Mouse (Mus musculus) myocyte (in vitro differentiated cells): ENCODE measurements at regions not wholly inside any gene's neighbourhood (a gene's known extent, or its start where the extent isn't known, plus 50 kb on each side); places are given as distances from the start of the nearest gene placed in this dataset.

ENCODE experiments used
- H3K27me3 ChIP-seq: one replicate; pipeline ENCODE4 v1.6.1; 2011; ENCODE audit not compliant: control insufficient read depth, insufficient read depth, insufficient read length
- H3K36me3 ChIP-seq: one replicate; pipeline ENCODE4 v1.6.1; 2011; ENCODE audit not compliant: control insufficient read depth, insufficient read depth
- H3K4me2 ChIP-seq: one replicate; pipeline ENCODE4 v1.6.1; 2011; ENCODE audit warnings: low read depth, control low read depth
- H3K4me3 ChIP-seq: one replicate; pipeline ENCODE4 v1.5.1; 2011; ENCODE audit warnings: mild to moderate bottlenecking, control low read depth, moderate library complexity
- H3K79me2 ChIP-seq: one replicate; pipeline ENCODE4 v1.6.1; 2011; ENCODE audit not compliant: control insufficient read depth, insufficient read depth
- H3ac ChIP-seq: one replicate; pipeline ENCODE4 v1.6.1; 2011; ENCODE audit not compliant: control insufficient read depth, insufficient read length
- CEBPB ChIP-seq: IDR thresholded peaks from 2 replicates; pipeline ENCODE4 v1.6.1; 2011; ENCODE audit warnings: mild to moderate bottlenecking, moderate library complexity; ENCODE audit not compliant: poor library complexity, insufficient read depth, severe bottlenecking
- E2F4 ChIP-seq: IDR thresholded peaks from one replicate; pipeline ENCODE4 v1.6.1; 2011; ENCODE audit warnings: mild to moderate bottlenecking, control low read depth, moderate library complexity; ENCODE audit not compliant: insufficient read depth
- MAX ChIP-seq: IDR thresholded peaks from one replicate; pipeline ENCODE4 v1.6.1; 2011; ENCODE audit warnings: low read depth, mild to moderate bottlenecking, control low read depth
- MYOD1 ChIP-seq, 3 experiments: IDR thresholded peaks; one replicate each; pipeline ENCODE4 v1.6.1; 2011; ENCODE audit warnings: control low read depth in 2 of 3, low read depth in 2 of 3, mild to moderate bottlenecking in 2 of 3, moderate library complexity in 1 of 3; ENCODE audit not compliant: insufficient read length in 2 of 3, control insufficient read depth in 1 of 3
- MYOG ChIP-seq, 3 experiments: IDR thresholded peaks; one replicate each; pipeline ENCODE4 v1.6.1; 2011; ENCODE audit warnings: control low read depth in 2 of 3, low read depth in 2 of 3, mild to moderate bottlenecking in 2 of 3; ENCODE audit not compliant: insufficient read length in 2 of 3, control insufficient read depth in 1 of 3, insufficient read depth in 1 of 3
- POLR2A ChIP-seq: IDR thresholded peaks from one replicate; pipeline ENCODE4 v1.6.1; 2011; ENCODE audit warnings: low read depth, mild to moderate bottlenecking, control low read depth, moderate library complexity; ENCODE audit not compliant: insufficient read length
- POLR2AphosphoS2 ChIP-seq: IDR thresholded peaks from one replicate; pipeline ENCODE4 v1.6.1; 2011; ENCODE audit warnings: low read depth, control low read depth; ENCODE audit not compliant: insufficient read length
- REST ChIP-seq: IDR thresholded peaks from one replicate; pipeline ENCODE4 v1.6.1; 2011; ENCODE audit warnings: mild to moderate bottlenecking, control low read depth, moderate library complexity; ENCODE audit not compliant: insufficient read depth, insufficient read length
- SRF ChIP-seq: IDR thresholded peaks from one replicate; pipeline ENCODE4 v1.6.1; 2011; ENCODE audit warnings: low read depth; ENCODE audit not compliant: control insufficient read depth, insufficient read length
- TCF12 ChIP-seq: IDR thresholded peaks from one replicate; pipeline ENCODE4 v1.6.1; 2011; ENCODE audit warnings: mild to moderate bottlenecking, control low read depth; ENCODE audit not compliant: poor library complexity, insufficient read depth, severe bottlenecking
- TCF3 ChIP-seq: IDR thresholded peaks from one replicate; pipeline ENCODE4 v1.6.1; 2011; ENCODE audit warnings: low read depth, control low read depth; ENCODE audit not compliant: insufficient read length
- USF1 ChIP-seq: IDR thresholded peaks from one replicate; pipeline ENCODE4 v1.6.1; 2011; ENCODE audit warnings: low read depth, mild to moderate bottlenecking, control low read depth, moderate library complexity

DNA sequence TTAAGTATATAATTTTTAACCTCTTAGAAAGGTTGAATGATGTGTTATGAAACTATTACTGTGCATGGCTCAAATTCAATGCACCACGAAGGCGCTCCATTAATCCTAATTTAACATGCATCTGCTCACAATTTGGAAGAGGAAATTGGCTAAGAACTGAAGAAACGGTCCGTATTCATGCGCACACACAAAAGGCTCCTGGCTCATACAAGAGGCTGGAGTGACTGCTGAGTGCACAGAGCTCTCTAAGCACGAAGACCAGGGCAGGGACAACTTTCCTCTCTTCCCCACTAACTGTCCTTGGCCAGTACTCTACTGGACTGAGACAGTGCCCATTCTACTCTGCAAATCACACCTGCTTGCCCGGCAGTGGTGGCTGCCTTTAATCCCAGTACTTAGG lies 435.1 kb downstream of the Vrk1 start:
- H3K4me3 ChIP-seq = no peak overlapping the region
- H3K36me3 ChIP-seq = no peaks in the 10 kb centered on the region
- no peaks in the 10 kb centered on the region for H3K27me3 ChIP-seq
- H3K79me2 ChIP-seq = no peaks in the 10 kb centered on the region
- H3ac ChIP-seq = no peak overlapping the region
- TF ChIP-seq E2F4 (no peak), SRF (no peak), MAX (no peak), TCF12 (no peak), REST (no peak), POLR2A (no peak), TCF3 (no peak), MYOD1 (IDR thresholded peaks at IDR 0.05; ENCODE audit: control insufficient read depth in 1 of 3, insufficient read length in 2 of 3, low read depth in 2 of 3) (no peak), CEBPB (no peak), MYOG (IDR thresholded peaks at IDR 0.05; ENCODE audit: control insufficient read depth in 1 of 3, insufficient read depth in 1 of 3, insufficient read length in 2 of 3, low read depth in 2 of 3) (no peak), POLR2AphosphoS2 (no peak), USF1 (no peak)
- no peak overlapping the region for H3K4me2 ChIP-seq

DNA sequence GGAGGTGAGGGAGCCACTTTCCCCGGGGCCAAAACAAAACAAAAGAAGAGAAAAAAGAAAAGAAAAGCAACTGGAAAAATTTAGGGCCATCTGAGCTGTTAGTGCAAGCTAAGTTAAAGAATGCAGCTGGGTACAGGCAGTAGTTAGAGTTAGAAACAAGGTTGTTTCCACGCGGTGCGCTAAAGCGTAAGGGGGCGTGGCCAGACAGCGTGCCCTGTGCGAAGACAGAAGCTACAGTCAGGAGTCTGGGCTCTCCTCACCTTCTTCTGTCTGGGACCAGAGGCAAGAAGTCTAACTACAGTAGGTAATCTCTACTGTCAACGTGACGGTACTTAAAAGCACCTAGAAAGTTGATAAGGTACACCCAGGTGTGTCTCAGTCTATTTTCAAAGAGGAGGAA lies 435.9 kb downstream of the Vrk1 start:
- no peak overlapping the region for H3K4me2 ChIP-seq
- no peak overlapping the region for H3ac ChIP-seq
- no peaks in the 10 kb centered on the region for H3K27me3 ChIP-seq
- no peaks in the 10 kb centered on the region for H3K36me3 ChIP-seq
- no peak overlapping the region for H3K4me3 ChIP-seq
- TF ChIP-seq USF1 (no peak), SRF (no peak)
- H3K79me2 ChIP-seq = no peaks in the 10 kb centered on the region

DNA sequence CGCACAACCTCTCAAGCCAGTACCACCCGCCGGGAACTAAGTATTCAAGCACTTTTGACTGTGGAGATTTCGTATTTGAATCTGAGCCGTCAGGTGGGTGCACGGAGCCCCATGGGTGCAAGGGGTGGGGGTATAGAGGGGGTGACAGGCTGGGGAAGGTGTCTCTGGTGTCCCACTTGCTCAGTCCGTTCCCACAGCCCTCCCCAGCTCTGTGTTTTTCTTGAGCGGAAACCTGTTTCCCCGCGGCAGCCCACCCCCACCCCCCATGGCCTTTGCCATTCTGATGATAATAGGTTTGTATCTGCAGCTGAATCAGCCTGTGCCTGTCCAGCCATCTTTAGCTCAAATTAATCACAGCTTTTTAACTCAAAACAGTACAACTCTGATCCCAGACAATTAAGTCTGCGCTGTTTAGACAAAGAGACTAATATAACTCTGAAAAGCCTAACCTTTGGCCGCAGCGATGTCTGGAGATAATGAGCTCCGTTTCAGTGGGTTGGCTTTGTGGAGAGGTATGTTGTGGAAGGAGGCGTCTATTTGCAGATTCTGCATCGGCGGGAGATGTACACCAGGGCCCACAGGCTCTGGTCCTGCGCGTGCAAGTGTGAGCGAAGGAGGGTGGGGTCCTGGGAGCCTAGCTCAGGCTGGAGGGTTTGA lies 437.0 kb downstream of the Vrk1 start:
- no peaks in the 10 kb centered on the region for H3K79me2 ChIP-seq
- H3K4me3 ChIP-seq = no peak overlapping the region
- TF ChIP-seq MYOD1 (IDR thresholded peaks at IDR 0.05; ENCODE audit: control insufficient read depth in 1 of 3, insufficient read length in 2 of 3, low read depth in 2 of 3) (no peak), POLR2A (no peak), MYOG (IDR thresholded peaks at IDR 0.05; ENCODE audit: control insufficient read depth in 1 of 3, insufficient read depth in 1 of 3, insufficient read length in 2 of 3, low read depth in 2 of 3) (no peak), POLR2AphosphoS2 (no peak), TCF3 (no peak), SRF (no peak), CEBPB (no peak), MAX (no peak), USF1 (no peak), REST (no peak), E2F4 (no peak), TCF12 (no peak)
- H3K4me2 ChIP-seq = no peak overlapping the region
- H3K27me3 ChIP-seq = no peaks in the 10 kb centered on the region
- no peak overlapping the region for H3ac ChIP-seq
- H3K36me3 ChIP-seq = no peaks in the 10 kb centered on the region

DNA sequence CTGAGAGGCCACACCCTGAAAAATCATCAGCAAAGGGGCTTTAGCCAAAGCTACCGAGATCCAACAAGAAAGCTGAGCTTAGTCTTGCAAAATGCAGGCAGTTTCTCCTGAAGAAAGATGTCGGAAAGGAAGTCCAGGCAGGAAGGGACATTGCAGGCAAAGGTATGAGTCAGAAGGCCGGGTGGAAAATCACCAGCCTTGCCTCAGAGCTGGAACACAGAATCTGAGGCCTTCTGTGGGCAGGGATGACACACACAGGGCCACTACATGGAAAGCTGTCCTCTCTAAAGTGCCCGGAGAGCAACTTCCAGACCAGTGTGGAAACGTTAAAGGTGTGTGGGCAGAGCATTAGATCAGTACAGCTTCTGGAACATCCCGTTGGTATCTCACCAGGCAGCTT lies 438.5 kb downstream of the Vrk1 start:
- H3K4me2 ChIP-seq = no peak overlapping the region
- H3ac ChIP-seq = no peak overlapping the region
- TF ChIP-seq USF1 (no peak), TCF3 (no peak), MAX (no peak), TCF12 (no peak)
- H3K79me2 ChIP-seq = no peaks in the 10 kb centered on the region
- H3K36me3 ChIP-seq = no peaks in the 10 kb centered on the region
- no peaks in the 10 kb centered on the region for H3K27me3 ChIP-seq
- H3K4me3 ChIP-seq = no peak overlapping the region

DNA sequence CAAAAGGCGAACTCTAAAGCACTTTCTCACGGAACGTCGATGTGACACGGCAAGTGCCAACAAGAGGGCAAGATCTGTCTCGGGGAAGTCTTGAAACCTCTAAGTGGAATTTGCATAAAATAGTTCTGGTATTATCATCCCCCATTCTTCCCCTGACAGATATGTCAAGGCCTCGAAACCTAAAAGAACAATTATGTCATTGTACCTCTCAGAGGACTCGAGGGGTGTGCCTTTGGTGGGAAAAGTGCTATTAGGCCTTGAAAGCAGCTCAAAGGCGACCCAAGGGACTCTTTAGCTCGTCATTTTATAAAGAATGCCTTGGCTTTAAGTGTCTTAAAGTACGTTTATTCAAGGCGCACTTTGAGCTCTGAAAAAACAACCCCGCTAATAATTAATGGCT lies 443.5 kb downstream of the Vrk1 start:
- Histone ChIP-seq H3K4me2 (no peak overlapping the region), H3K27me3 (no peaks in the 10 kb centered on the region), H3K79me2 (no peaks in the 10 kb centered on the region), H3K36me3 (no peaks in the 10 kb centered on the region), H3K4me3 (no peak overlapping the region), H3ac (no peak overlapping the region)
- TF ChIP-seq POLR2A (no peak), MAX (no peak), TCF12 (no peak), POLR2AphosphoS2 (no peak), MYOD1 (IDR thresholded peaks at IDR 0.05; ENCODE audit: control insufficient read depth in 1 of 3, insufficient read length in 2 of 3, low read depth in 2 of 3) (no peak), SRF (no peak), MYOG (IDR thresholded peaks at IDR 0.05; ENCODE audit: control insufficient read depth in 1 of 3, insufficient read depth in 1 of 3, insufficient read length in 2 of 3, low read depth in 2 of 3) (no peak), TCF3 (no peak), E2F4 (no peak), CEBPB (no peak), USF1 (no peak)
